15 mouse cellular contexts compared by ENCODE assay signal in genomic region chr4:89478646-89479237, GRCm38 (mm10).
DNase-seq lines count a peak whose midpoint lies in the region; ATAC-seq lines count a peak whose summit lies in the region.
"Had no signal": no experiment of that assay in that cellular context is flagged by ENCODE, and none has a peak within 500 bp of the region (broad histone marks: within the 10 kb centered on the region; RNA-seq: fewer than 3 reads in every experiment).

No protein-coding gene starts in this region.

- no peak overlapping the region for H3K27ac ChIP-seq in kidney, embryonic 15.5 days
- no peak overlapping the region for H3K27ac ChIP-seq in embryonic facial prominence, embryonic 15.5 days (replicated peaks)
- no peak overlapping the region for H3K27ac ChIP-seq in limb, embryonic 15.5 days
- H3K27ac ChIP-seq: hindbrain, embryonic 14.5 days; midbrain, embryonic 15.5 days; neural tube, embryonic 13.5 days had no signal

- ATAC-seq in kidney, embryonic 15.5 days (replicated peaks; ENCODE audit: low FRiP score) = peak; percentile 16; the same call in 1 of the 2 replicates
- ATAC-seq in embryonic facial prominence, embryonic 15.5 days (ENCODE audit: insufficient number of reproducible peaks, low FRiP score, low TSS enrichment, low read depth) = peak; percentile 89
- peak; percentile 58; the same call in 1 of the 2 replicates for ATAC-seq in limb, embryonic 15.5 days (ENCODE audit: insufficient number of reproducible peaks, low FRiP score, low TSS enrichment, low read depth)
- ATAC-seq: lung, postnatal 0 days; midbrain, embryonic 15.5 days had no signal

- H3K36me3 ChIP-seq in kidney, embryonic 15.5 days = no peaks in the 10 kb centered on the region
- no peaks in the 10 kb centered on the region for H3K36me3 ChIP-seq in embryonic facial prominence, embryonic 15.5 days
- no peaks in the 10 kb centered on the region for H3K36me3 ChIP-seq in limb, embryonic 15.5 days
- H3K36me3 ChIP-seq: midbrain, embryonic 15.5 days; neural tube, embryonic 13.5 days had no signal

- WGBS in kidney, embryonic 15.5 days = 67% methylated on average over 12 of the region's 12 CpGs
- WGBS in embryonic facial prominence, embryonic 15.5 days = 46% methylated on average over 12 of the region's 12 CpGs
- 51% methylated on average over 12 of the region's 12 CpGs for WGBS in limb, embryonic 15.5 days

- no peaks in the 10 kb centered on the region for H3K9me3 ChIP-seq in kidney, embryonic 15.5 days (replicated peaks)
- no peaks in the 10 kb centered on the region for H3K9me3 ChIP-seq in embryonic facial prominence, embryonic 15.5 days (replicated peaks)
- no peaks in the 10 kb centered on the region for H3K9me3 ChIP-seq in limb, embryonic 15.5 days
- H3K9me3 ChIP-seq: midbrain, embryonic 15.5 days; neural tube, embryonic 13.5 days had no signal

- no peak overlapping the region for H3K9ac ChIP-seq in kidney, embryonic 15.5 days
- H3K9ac ChIP-seq in embryonic facial prominence, embryonic 15.5 days = no peak overlapping the region
- no peak overlapping the region for H3K9ac ChIP-seq in limb, embryonic 15.5 days
- H3K9ac ChIP-seq: hindbrain, embryonic 14.5 days; midbrain, embryonic 15.5 days; neural tube, embryonic 13.5 days had no signal

- H3K4me3 ChIP-seq in kidney, embryonic 15.5 days (replicated peaks) = no peak overlapping the region
- no peak overlapping the region for H3K4me3 ChIP-seq in embryonic facial prominence, embryonic 15.5 days (replicated peaks)
- no peak overlapping the region for H3K4me3 ChIP-seq in limb, embryonic 15.5 days
- H3K4me3 ChIP-seq: midbrain, embryonic 15.5 days; neural tube, embryonic 13.5 days had no signal

- no peaks in the 10 kb centered on the region for H3K27me3 ChIP-seq in kidney, embryonic 15.5 days
- H3K27me3 ChIP-seq in embryonic facial prominence, embryonic 15.5 days = no peaks in the 10 kb centered on the region
- H3K27me3 ChIP-seq in limb, embryonic 15.5 days = no peaks in the 10 kb centered on the region
- H3K27me3 ChIP-seq: midbrain, embryonic 15.5 days; neural tube, embryonic 13.5 days had no signal

- no peak overlapping the region for H3K4me2 ChIP-seq in kidney, embryonic 15.5 days
- H3K4me2 ChIP-seq in embryonic facial prominence, embryonic 15.5 days (replicated peaks) = no peak overlapping the region
- no peak overlapping the region for H3K4me2 ChIP-seq in limb, embryonic 15.5 days
- H3K4me2 ChIP-seq: hindbrain, embryonic 14.5 days; midbrain, embryonic 15.5 days; neural tube, embryonic 13.5 days had no signal

- DNase-seq in kidney, postnatal 36 days = no peak
- DNase-seq in MN1 (ENCODE audit: low spot score) = peak; percentile 65
- DNase-seq in left cerebral cortex, adult 9 months (ENCODE audit: low spot score in 2 of 2) = no peak
- DNase-seq in frontal cortex, postnatal 10 days (ENCODE audit: low spot score in 2 of 2) = no peak
- DNase-seq: adrenal gland, postnatal 36 days; cerebellum, adult 2 months; kidney, postnatal 4 days; liver had no signal

- H3K4me1 ChIP-seq in kidney, embryonic 15.5 days = peaks cover 8% of the 10 kb centered on the region; the same call in 1 of the 2 replicates
- 0 out of 2 replicates have a peak, but pooled peaks cover 4% of the 10 kb centered on the region for H3K4me1 ChIP-seq in embryonic facial prominence, embryonic 15.5 days
- H3K4me1 ChIP-seq in limb, embryonic 15.5 days = peaks cover 5% of the 10 kb centered on the region; the same call in 1 of the 2 replicates
- H3K4me1 ChIP-seq: midbrain, embryonic 15.5 days; neural tube, embryonic 13.5 days had no signal

Comparison
In these comparisons a context has a peak if more than half of its experiments do, and no peak if none do; other contexts are left out.
1. ATAC-seq: peak in every context shown above with its lines; median percentile 89 in embryonic facial prominence, embryonic 15.5 days; 58 in limb, embryonic 15.5 days; 16 in kidney, embryonic 15.5 days.